Mouse (Mus musculus) erythroblast, embryonic 14.5 days (primary cell): ENCODE data around the gene Arhgap23.

Experiments used
- GATA1 ChIP-seq: IDR thresholded peaks from 2 replicates; pipeline ENCODE4 v1.6.1; 2012; ENCODE audit warnings: low read length, inconsistent platforms, mixed read lengths
- TAL1 ChIP-seq: IDR thresholded peaks from 3 replicates; pipeline ENCODE4 v1.6.1; 2012; ENCODE audit warnings: low read length, inconsistent platforms, mixed read lengths

- TF ChIP-seq TAL1 (no peak), GATA1 (no peak)
Observed at GRCm38 (mm10) chr11:97478345-97478744, 63.0 kb downstream of the Arhgap23 start.
